Mouse (Mus musculus) heart, postnatal 0 days (tissue): ENCODE results near the gene Svbp. TPM values are rescaled to one million over a fixed set of nuclear protein-coding genes. Genes with fewer than 3 reads are reported as not detected.

Source experiments
- ATAC-seq: fragments of 200-750 bp; cut with Nextera tagmentation; 2 replicates; pipeline ENCODE4 v1.8.0; 2017; ENCODE audit warnings: low read depth, moderate number of reproducible peaks, moderate library complexity; ENCODE audit not compliant: insufficient read depth
- DNase-seq: peaks from one replicate; pipeline ENCODE4 v3.0.0-alpha.2; 2016; ENCODE audit warnings: low spot score
- H3K27ac ChIP-seq: fragments of 300-500 bp; sonication (generic); 2 replicates; pipeline ENCODE4 v1.5.1; 2014; ENCODE audit warnings: low read depth, mild to moderate bottlenecking
- H3K27me3 ChIP-seq: fragments of 300-500 bp; sonication (generic); 2 replicates; pipeline ENCODE4 v1.6.1; 2014; ENCODE audit warnings: low read length, mixed read lengths; ENCODE audit not compliant: control insufficient read depth, insufficient read depth
- H3K36me3 ChIP-seq: fragments of 300-500 bp; sonication (generic); replicated peaks from 2 replicates; pipeline ENCODE4 v1.6.1; 2014; ENCODE audit warnings: low read length, mixed read lengths; ENCODE audit not compliant: control insufficient read depth, insufficient read depth
- H3K4me1 ChIP-seq: fragments of 300-500 bp; sonication (generic); 2 replicates; pipeline ENCODE4 v1.6.1; 2014; ENCODE audit warnings: antibody characterized with exemption; ENCODE audit not compliant: control insufficient read depth, insufficient read depth
- H3K4me2 ChIP-seq: fragments of 300-500 bp; sonication (generic); 2 replicates; pipeline ENCODE4 v1.6.1; 2014; ENCODE audit warnings: low read depth, mild to moderate bottlenecking, low read length, moderate library complexity
- H3K4me3 ChIP-seq: fragments of 300-500 bp; sonication (generic); 2 replicates; pipeline ENCODE4 v1.5.1; 2014; ENCODE audit warnings: low read depth, low read length
- H3K9ac ChIP-seq: fragments of 300-500 bp; sonication (generic); replicated peaks from 2 replicates; pipeline ENCODE4 v1.6.1; 2014; ENCODE audit warnings: low read depth, low read length, mixed read lengths
- H3K9me3 ChIP-seq: fragments of 300-500 bp; sonication (generic); replicated peaks from 2 replicates; pipeline ENCODE4 v1.6.1; 2016; ENCODE audit warnings: low read length; ENCODE audit not compliant: control insufficient read depth
- CTCF ChIP-seq: IDR thresholded peaks from 2 replicates; pipeline ENCODE4 v1.5.1; 2016; ENCODE audit warnings: antibody characterized with exemption, control low read depth, low read depth
- EP300 ChIP-seq: IDR thresholded peaks from 2 replicates; pipeline ENCODE4 v1.6.1; 2016; ENCODE audit warnings: antibody characterized with exemption, low read depth
- WGBS: fragments of 180-500 bp; shearing (Covaris S2); extraction: QIAGEN DNeasy Blood & Tissue Kit; methylation state at CpG from one replicate; pipeline ENCODE4 v1.1.7; 2014; 5-methylcytosine and 5-hydroxymethylcytosine counted together
- polyA plus RNA-seq: library from polyadenylated mRNA; unstranded; fragments of >200 nt; fragmentation: Nextera tagmentation; extraction: Ambion mirVana; gene quantifications from 2 replicates; pipeline ENCODE4 v1.2.1, GENCODE M21; 2015
- total RNA-seq: library from RNA; depleted of rRNA; stranded (reverse); fragments of >200 nt; gene quantifications from 2 replicates; pipeline ENCODE4 v1.2.3, GENCODE M21; 2014; ENCODE audit warnings: low replicate concordance

Gene Svbp
- total and polyA plus RNA-seq, 2 experiments from 2014 or later: 33.2 to 129 TPM

- no peak for TF ChIP-seq EP300
- peak; percentile 68 for TF ChIP-seq CTCF
- no peaks in the 10 kb centered on the region for H3K4me1 ChIP-seq
- H3K4me2 ChIP-seq: no peak overlapping the region
- peaks cover 45% of the 10 kb centered on the region for H3K36me3 ChIP-seq
- H3K9me3 ChIP-seq: no peaks in the 10 kb centered on the region
- ATAC-seq (peak; percentile 41; the same call in 1 of the 2 replicates), DNase-seq (peak; percentile 19)
- H3K4me3 ChIP-seq: no peak overlapping the region
- no peak overlapping the region for H3K27ac ChIP-seq
- no peaks in the 10 kb centered on the region for H3K27me3 ChIP-seq
- 91% methylated on average over 1 of the region's 1 CpGs for WGBS
- no peak overlapping the region for H3K9ac ChIP-seq
Measured at GRCm38 (mm10) chr4:119223696-119224095, 28.6 kb downstream of the Svbp start.

GRCm38 (mm10) chr4:119224534-119224933 is 29.4 kb downstream of the Svbp start:
- TF ChIP-seq CTCF (no peak), EP300 (no peak)
- Histone ChIP-seq H3K9ac (no peak overlapping the region), H3K4me2 (no peak overlapping the region), H3K27me3 (no peaks in the 10 kb centered on the region), H3K27ac (no peak overlapping the region), H3K4me1 (no peaks in the 10 kb centered on the region), H3K9me3 (no peaks in the 10 kb centered on the region), H3K36me3 (peaks cover 47% of the 10 kb centered on the region), H3K4me3 (no peak overlapping the region)
- WGBS: 95% methylated on average over 3 of the region's 3 CpGs
- DNase-seq (no peak), ATAC-seq (no peak)

GRCm38 (mm10) chr4:119225719-119226118 is 30.6 kb downstream of the Svbp start:
- no peak for ATAC-seq
- WGBS: 87% methylated on average over 9 of the region's 9 CpGs
- no peak overlapping the region for H3K4me2 ChIP-seq
- DNase-seq: no peak
- no peak overlapping the region for H3K4me3 ChIP-seq
- H3K36me3 ChIP-seq: peaks cover 48% of the 10 kb centered on the region
- H3K27me3 ChIP-seq: no peaks in the 10 kb centered on the region
- no peak overlapping the region for H3K9ac ChIP-seq
- no peaks in the 10 kb centered on the region for H3K4me1 ChIP-seq
- no peak for TF ChIP-seq CTCF
- no peak for TF ChIP-seq EP300
- no peaks in the 10 kb centered on the region for H3K9me3 ChIP-seq
- H3K27ac ChIP-seq: no peak overlapping the region

- TF ChIP-seq EP300 (no peak), CTCF (no peak)
- Histone ChIP-seq H3K27ac (no peak overlapping the region), H3K4me1 (peaks cover 3% of the 10 kb centered on the region), H3K27me3 (no peaks in the 10 kb centered on the region), H3K36me3 (peaks cover 48% of the 10 kb centered on the region), H3K4me3 (no peak overlapping the region), H3K9ac (no peak overlapping the region), H3K4me2 (no peak overlapping the region), H3K9me3 (no peaks in the 10 kb centered on the region)
- ATAC-seq: no peak
- no peak for DNase-seq
- WGBS: 85% methylated on average over 11 of the region's 11 CpGs
Measured at GRCm38 (mm10) chr4:119226751-119227150, 31.6 kb downstream of the Svbp start.

- H3K4me3 ChIP-seq: peak within 1 kb of the TSS; percentile 83
- peak within 1 kb of the TSS; percentile 90 for H3K4me2 ChIP-seq
- WGBS: under 1% methylated on average over 67 of the region's 71 CpGs
- no peaks in the 10 kb centered on the region for H3K27me3 ChIP-seq
- TF ChIP-seq CTCF (no peak), EP300 (no peak)
- ATAC-seq (peak; percentile 98), DNase-seq (peak; percentile 100)
- no peaks in the 10 kb centered on the region for H3K9me3 ChIP-seq
- peaks cover 26% of the 10 kb centered on the region for H3K36me3 ChIP-seq
- peaks cover 6% of the 10 kb centered on the region for H3K4me1 ChIP-seq
- H3K9ac ChIP-seq: peak within 1 kb of the TSS; percentile 77
- peak within 1 kb of the TSS; percentile 73 for H3K27ac ChIP-seq
Measured at GRCm38 (mm10) chr4:119232410-119233255, 37.5 kb downstream of the Svbp start, which contains the start of the genes AU022252 and P3h1. Gene AU022252, minus strand, starts transcription at chr4:119232712. Gene P3h1, plus strand, starts transcription at chr4:119232915.
